Mouse (Mus musculus) C2C12 (cell line): ENCODE measurements around the gene Tet2.

Experiments
- CTCF ChIP-seq: IDR thresholded peaks from one replicate; pipeline ENCODE4 v1.5.1; 2011; ENCODE audit not compliant: control insufficient read depth, insufficient read depth, insufficient read length
- MAX ChIP-seq: IDR thresholded peaks from one replicate; pipeline ENCODE4 v1.6.1; 2011; ENCODE audit warnings: mild to moderate bottlenecking, control low read depth
- MYOG ChIP-seq: IDR thresholded peaks from one replicate; pipeline ENCODE4 v1.6.1; 2011; ENCODE audit not compliant: control insufficient read depth, insufficient read length; ENCODE audit errors: extremely low read depth
- USF1 ChIP-seq: IDR thresholded peaks from one replicate; pipeline ENCODE4 v1.6.1; 2011; ENCODE audit warnings: low read depth, mild to moderate bottlenecking, control low read depth, moderate library complexity

GRCm38 (mm10) chr3:133517406-133517805 is 27.5 kb downstream of the Tet2 start:
- TF ChIP-seq CTCF (no peak), MAX (no peak), USF1 (no peak), MYOG (no peak)
